Mouse (Mus musculus) E14TG2a.4 (cell line): ENCODE measurements at regions not wholly inside any gene's neighbourhood (a gene's known extent, or its start where the extent isn't known, plus 50 kb on each side); places are given as distances from the start of the nearest gene placed in this dataset.

ENCODE experiments used
- H3K27me3 ChIP-seq: 2 replicates; pipeline ENCODE4 v1.6.1; 2014; ENCODE audit warnings: low read length, control low read depth; ENCODE audit not compliant: insufficient read depth
- H3K36me3 ChIP-seq: 2 replicates; pipeline ENCODE4 v1.6.1; 2014; ENCODE audit warnings: low read length, control low read depth; ENCODE audit not compliant: insufficient read depth
- H3K4me1 ChIP-seq: replicated peaks from 2 replicates; pipeline ENCODE4 v1.6.1; 2014; ENCODE audit warnings: low read depth, low read length, control low read depth
- H3K4me3 ChIP-seq: replicated peaks from 2 replicates; pipeline ENCODE4 v1.5.1; 2014; ENCODE audit warnings: mild to moderate bottlenecking, low read length
- H3K9me3 ChIP-seq: 2 replicates; pipeline ENCODE4 v1.6.1; 2014; ENCODE audit warnings: low read length, control low read depth
- CTCF ChIP-seq: conservative IDR thresholded peaks from 2 replicates; pipeline ENCODE4 v1.5.1; 2014; ENCODE audit warnings: low read length
- NANOG ChIP-seq: IDR thresholded peaks from 2 replicates; pipeline ENCODE4 v1.6.1; 2014; ENCODE audit warnings: borderline replicate concordance, low read length, mixed read lengths
- POU5F1 ChIP-seq: IDR thresholded peaks from 2 replicates; pipeline ENCODE4 v1.6.1; 2014; ENCODE audit warnings: low read length, borderline replicate concordance

DNA sequence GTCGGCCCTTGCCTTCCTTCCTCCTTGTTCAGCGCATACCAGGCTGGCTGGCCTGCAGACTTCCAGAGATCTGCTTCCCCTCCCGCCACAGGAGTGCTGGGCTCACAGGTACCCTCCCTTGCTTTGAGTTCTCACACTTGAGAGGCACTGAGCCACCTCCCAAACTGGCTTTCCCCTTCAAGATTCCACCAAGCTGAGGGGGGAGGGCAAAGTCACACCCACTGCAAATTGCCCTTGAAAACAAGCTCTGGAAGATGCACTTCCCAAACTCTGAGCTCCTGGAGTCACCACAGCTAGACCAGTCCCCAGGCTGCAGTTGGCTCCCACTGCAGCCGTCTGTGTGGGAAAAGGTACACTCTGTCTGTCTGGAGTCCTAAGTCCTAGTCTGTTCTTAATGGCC is 142.1 kb upstream of the Slc22a12 start:
- peaks cover 66% of the 10 kb centered on the region for H3K4me1 ChIP-seq
- peak overlapping the region; percentile 23; the same call in 1 of the 2 replicates for H3K4me3 ChIP-seq
- no peaks in the 10 kb centered on the region for H3K27me3 ChIP-seq
- H3K36me3 ChIP-seq: no peaks in the 10 kb centered on the region
- TF ChIP-seq CTCF: no peak
- TF ChIP-seq NANOG: no peak
- no peak for TF ChIP-seq POU5F1
- no peaks in the 10 kb centered on the region for H3K9me3 ChIP-seq

GRCm38 (mm10) chr19:6679392-6680307 is 136.8 kb upstream of the Slc22a12 start:
- H3K27me3 ChIP-seq: no peaks in the 10 kb centered on the region
- H3K36me3 ChIP-seq: no peaks in the 10 kb centered on the region
- TF ChIP-seq CTCF (no peak), NANOG (no peak), POU5F1 (no peak)
- no peaks in the 10 kb centered on the region for H3K9me3 ChIP-seq
- peaks cover 95% of the 10 kb centered on the region for H3K4me1 ChIP-seq
- H3K4me3 ChIP-seq: no peak overlapping the region

DNA sequence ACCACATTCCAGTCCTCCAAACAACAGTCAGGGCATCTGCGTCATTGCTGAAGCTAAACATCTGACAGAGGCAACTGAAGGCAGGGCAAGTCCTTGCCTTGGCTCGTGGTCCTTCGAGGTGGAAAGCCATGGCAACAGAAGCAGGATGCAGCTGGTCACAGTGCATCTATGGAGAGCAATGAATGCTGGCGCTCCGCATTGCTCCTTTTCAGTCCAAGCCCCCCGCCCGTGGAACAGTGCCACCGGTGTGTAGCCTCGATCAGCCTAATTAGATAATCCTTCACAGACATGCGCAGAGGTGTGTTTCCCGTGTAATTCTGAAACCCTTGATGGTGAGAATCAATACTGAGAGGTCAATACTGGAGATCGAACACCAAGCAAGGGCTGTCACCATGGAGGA is 134.7 kb upstream of the Slc22a12 start:
- Histone ChIP-seq H3K4me1 (peaks cover 89% of the 10 kb centered on the region), H3K36me3 (0 out of 2 replicates have a peak, but pooled peaks cover 8% of the 10 kb centered on the region), H3K4me3 (peak overlapping the region; percentile 14; the same call in 1 of the 2 replicates), H3K9me3 (no peaks in the 10 kb centered on the region; the same call in 1 of the 2 replicates), H3K27me3 (no peaks in the 10 kb centered on the region)
- TF ChIP-seq CTCF (no peak), NANOG (no peak), POU5F1 (no peak)

DNA sequence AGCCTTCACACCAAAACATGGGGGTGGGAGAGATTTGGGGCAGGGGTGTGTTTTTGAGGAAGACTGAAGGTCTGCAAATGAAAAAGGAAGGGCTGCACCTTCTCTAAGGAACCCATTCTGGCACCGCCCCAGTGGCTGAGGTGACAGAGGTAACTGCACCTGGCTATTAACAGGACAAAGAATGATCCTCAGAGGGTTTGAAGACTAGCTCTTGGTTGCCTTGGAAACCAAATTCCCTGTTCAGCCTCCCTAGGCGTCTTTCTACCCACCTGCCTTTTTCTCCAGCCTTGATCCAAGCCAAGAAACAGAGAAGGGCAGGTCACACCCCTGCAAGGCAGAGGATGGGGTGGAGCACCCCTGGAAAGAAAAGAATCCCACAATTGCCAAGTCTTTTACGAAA is 132.8 kb upstream of the Slc22a12 start:
- peaks cover 20% of the 10 kb centered on the region for H3K36me3 ChIP-seq
- TF ChIP-seq POU5F1: no peak
- no peak for TF ChIP-seq NANOG
- TF ChIP-seq CTCF: no peak
- peak overlapping the region; percentile 66; the same call in 1 of the 2 replicates for H3K4me3 ChIP-seq

DNA sequence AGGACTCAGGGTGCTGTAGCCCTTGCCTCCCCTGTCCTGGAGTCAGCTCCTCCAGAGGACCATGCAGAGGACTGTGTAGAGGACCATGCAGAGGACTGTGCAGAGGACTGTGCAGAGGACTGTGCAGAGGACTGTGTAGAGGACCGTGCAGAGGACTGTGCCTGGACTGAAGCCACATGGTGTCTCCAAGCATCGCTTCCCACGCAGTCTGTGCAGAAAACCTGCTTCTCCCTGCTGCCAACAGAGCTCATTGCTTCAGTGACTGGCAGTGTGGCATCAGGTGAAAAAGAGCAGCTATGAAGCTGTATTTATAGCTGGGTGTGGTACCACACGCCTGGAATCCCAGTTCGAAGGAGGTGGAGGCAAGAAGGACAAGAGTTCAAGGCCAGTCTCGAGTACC is 128.9 kb upstream of the Slc22a12 start:
- no peaks in the 10 kb centered on the region for H3K27me3 ChIP-seq
- H3K4me3 ChIP-seq: 0 out of 2 replicates have a peak overlapping the region, but pooled peaks have one; percentile 17
- TF ChIP-seq CTCF (no peak), NANOG (no peak), POU5F1 (no peak)
- H3K4me1 ChIP-seq: peaks cover 90% of the 10 kb centered on the region
- peaks cover 20% of the 10 kb centered on the region for H3K36me3 ChIP-seq
- no peaks in the 10 kb centered on the region; the same call in 1 of the 2 replicates for H3K9me3 ChIP-seq

More for the DNA sequence above, 132.8 kb upstream of the Slc22a12 start:
- no peaks in the 10 kb centered on the region; the same call in 1 of the 2 replicates for H3K9me3 ChIP-seq
- H3K27me3 ChIP-seq: no peaks in the 10 kb centered on the region
- peaks cover 90% of the 10 kb centered on the region for H3K4me1 ChIP-seq

DNA sequence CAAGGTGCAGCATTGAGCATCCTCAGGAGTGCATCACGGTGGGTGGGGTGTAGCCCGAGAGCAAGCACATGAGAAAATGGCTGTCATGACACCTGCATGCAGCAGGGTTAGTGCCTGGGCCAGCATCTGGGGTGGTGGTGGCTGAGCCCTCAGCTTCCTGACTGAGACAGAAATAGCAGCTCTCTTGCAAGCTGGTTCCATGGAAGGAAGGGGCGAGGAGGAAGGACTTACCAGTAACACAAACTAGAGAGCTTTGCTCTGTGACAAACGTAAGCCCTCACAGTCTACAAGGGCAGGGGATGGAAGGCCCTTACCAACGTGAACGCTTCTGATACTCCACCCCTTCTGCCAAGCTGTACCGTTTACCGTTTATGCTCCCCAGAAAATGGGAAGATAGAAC is 127.0 kb upstream of the Slc22a12 start:
- Histone ChIP-seq H3K4me1 (peaks cover 90% of the 10 kb centered on the region), H3K27me3 (no peaks in the 10 kb centered on the region), H3K9me3 (no peaks in the 10 kb centered on the region; the same call in 1 of the 2 replicates), H3K4me3 (no peak overlapping the region), H3K36me3 (peaks cover 20% of the 10 kb centered on the region)
- TF ChIP-seq CTCF (no peak), NANOG (no peak), POU5F1 (no peak)

- Histone ChIP-seq H3K9me3 (peaks cover 5% of the 10 kb centered on the region; the same call in 1 of the 2 replicates), H3K4me1 (peaks cover 93% of the 10 kb centered on the region), H3K36me3 (peaks cover 20% of the 10 kb centered on the region), H3K4me3 (no peak overlapping the region), H3K27me3 (no peaks in the 10 kb centered on the region)
- no peak for TF ChIP-seq POU5F1
- no peak for TF ChIP-seq CTCF
- no peak for TF ChIP-seq NANOG
These were observed 125.7 kb upstream of the Slc22a12 start for GRCm38 (mm10) chr19:6668545-6668944.

- peaks cover 4% of the 10 kb centered on the region for H3K36me3 ChIP-seq
- no peak overlapping the region for H3K4me3 ChIP-seq
- H3K27me3 ChIP-seq: no peaks in the 10 kb centered on the region
- peaks cover 96% of the 10 kb centered on the region for H3K4me1 ChIP-seq
- no peak for TF ChIP-seq CTCF
- no peak for TF ChIP-seq NANOG
- TF ChIP-seq POU5F1: no peak
- peaks cover 11% of the 10 kb centered on the region for H3K9me3 ChIP-seq
These were observed 123.4 kb upstream of the Slc22a12 start for GRCm38 (mm10) chr19:6666187-6666722.
